In the genomic region with DNA sequence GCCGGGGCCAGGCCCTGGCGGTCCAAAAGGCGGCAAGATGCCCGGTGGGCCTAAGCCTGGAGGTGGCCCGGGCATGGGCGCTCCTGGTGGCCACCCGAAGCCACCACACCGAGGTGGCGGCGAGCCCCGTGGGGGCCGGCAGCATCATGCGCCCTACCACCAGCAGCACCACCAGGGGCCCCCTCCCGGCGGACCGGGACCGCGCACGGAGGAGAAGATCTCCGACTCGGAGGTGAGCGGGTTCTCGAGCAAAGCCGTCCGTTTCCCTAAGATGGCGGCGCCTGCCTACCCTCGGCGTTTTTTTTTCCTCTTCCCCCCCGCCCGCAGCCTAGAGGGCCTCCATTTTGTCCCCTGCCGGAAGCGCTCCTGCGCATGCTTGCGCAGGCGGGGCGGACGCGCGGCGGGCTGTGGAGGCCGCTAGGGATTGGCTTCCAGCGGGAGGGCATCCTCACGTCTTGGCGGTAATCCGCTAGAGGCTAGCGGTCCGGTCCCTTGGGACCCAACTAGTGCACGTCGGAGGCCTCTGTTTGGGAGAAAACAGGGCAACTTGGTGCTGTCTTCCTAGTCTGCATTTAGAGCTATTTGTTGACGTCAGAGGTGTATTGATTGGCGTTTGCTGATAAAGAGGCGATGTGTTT, we compare ENCODE assay signal across 8 mouse cellular contexts. TPM values are rescaled to one million over a fixed set of nuclear protein-coding genes. Genes with fewer than 3 reads are reported as not detected.
DNase-seq lines count a peak whose midpoint lies in the region; ATAC-seq and TF ChIP-seq lines count a peak whose summit lies in the region.

No protein-coding gene starts in this region.

- H3K4me1 ChIP-seq in MEL (ENCODE audit: control insufficient read depth in 1 of 2, insufficient read depth in 2 of 2, low read length in 2 of 2): peaks cover 2 to 16% of the 10 kb centered on the region in 2 experiments; a peak in 2 of 4 replicates
- H3K4me1 ChIP-seq in cerebellum, adult 2 months (ENCODE audit: control insufficient read depth, insufficient read depth, low read length): no peaks in the 10 kb centered on the region
- H3K4me1 ChIP-seq in lung, postnatal 0 days (ENCODE audit: insufficient read depth, low read depth, low read length): peaks cover 10% of the 10 kb centered on the region; the same call in 1 of the 2 replicates

- TF ChIP-seq RAD21 in MEL (IDR thresholded peaks at IDR 0.05; ENCODE audit: low read depth, low read length): no peak

- H3K79me2 ChIP-seq in MEL (ENCODE audit: control insufficient read depth, insufficient read depth, low read length, poor library complexity): peaks cover 56% of the 10 kb centered on the region

- no peaks in the 10 kb centered on the region for H3K27me3 ChIP-seq in MEL (ENCODE audit: control insufficient read depth in 1 of 2, insufficient read depth in 2 of 2, low read length in 2 of 2)
- H3K27me3 ChIP-seq in cerebellum, adult 2 months (ENCODE audit: control insufficient read depth, insufficient read depth, low read length): no peaks in the 10 kb centered on the region
- no peaks in the 10 kb centered on the region for H3K27me3 ChIP-seq in lung, postnatal 0 days (replicated peaks; ENCODE audit: insufficient read depth, low read length)

- H3K9me3 ChIP-seq in MEL (replicated peaks; ENCODE audit: insufficient read depth, low read length): no peaks in the 10 kb centered on the region
- no peaks in the 10 kb centered on the region for H3K9me3 ChIP-seq in lung, postnatal 0 days (ENCODE audit: low read length)

- H3K9ac ChIP-seq in MEL (ENCODE audit: control insufficient read depth, low read depth, low read length, poor library complexity, severe bottlenecking): peak overlapping the region; percentile 99
- peak overlapping the region; percentile 100 for H3K9ac ChIP-seq in lung, postnatal 0 days (replicated peaks; ENCODE audit: low read depth)

- H3K4me2 ChIP-seq in lung, postnatal 0 days (replicated peaks; ENCODE audit: low read depth, low read length): peak overlapping the region; percentile 61

- H3K4me3 ChIP-seq in MEL (ENCODE audit: control insufficient read depth in 1 of 2, insufficient read depth in 1 of 2, low read depth in 2 of 2, low read length in 2 of 2): peak overlapping the region; percentile 58 to 79
- H3K4me3 ChIP-seq in cerebellum, adult 2 months (replicated peaks; ENCODE audit: insufficient read depth, low read depth, low read length): peak overlapping the region; percentile 76
- H3K4me3 ChIP-seq in lung, postnatal 0 days (ENCODE audit: low read depth, low read length): peak overlapping the region; percentile 100

- peak; percentile 26 to 70; a peak in 2 of 4 replicates for TF ChIP-seq POLR2A in MEL (IDR thresholded peaks at IDR 0.05; ENCODE audit: control insufficient read depth in 1 of 2, insufficient read depth in 1 of 2, low read depth in 1 of 2, low read length in 2 of 2, poor library complexity in 1 of 2)
- peak; percentile 24; the same call in 1 of the 2 replicates for TF ChIP-seq POLR2A in cerebellum, adult 2 months (IDR thresholded peaks at IDR 0.05; ENCODE audit: borderline replicate concordance, insufficient read depth, low read length)

- H3K27ac ChIP-seq in MEL (ENCODE audit: control insufficient read depth, low read depth, low read length): peak overlapping the region; percentile 89
- peak overlapping the region; percentile 99 for H3K27ac ChIP-seq in cerebellum, adult 2 months (ENCODE audit: insufficient read depth, low read length)
- H3K27ac ChIP-seq in lung, postnatal 0 days (ENCODE audit: low read length): peak overlapping the region; percentile 96

- ATAC-seq in hematopoietic stem cell, adult 5-6 weeks (replicated peaks in 1 of 2; ENCODE audit: insufficient read depth in 1 of 2, low FRiP score in 2 of 2, low TSS enrichment in 1 of 2, low read depth in 1 of 2, poor library complexity in 2 of 2, severe bottlenecking in 2 of 2): peak; percentile 44 to 63
- ATAC-seq in lung, postnatal 0 days: peak; percentile 82

- TF ChIP-seq EP300 in MEL (IDR thresholded peaks at IDR 0.05; ENCODE audit: low read depth in 1 of 2, low read length in 2 of 2): 0 out of 4 replicates have a peak, but pooled peaks of 1 of the 2 experiments have one; percentile 8
- no peak for TF ChIP-seq EP300 in lung, postnatal 0 days (IDR thresholded peaks at IDR 0.05)

- peak; percentile 92 for DNase-seq in MEL (ENCODE audit: low read depth, low spot score)
- peak; percentile 88 to 90 for DNase-seq in cerebellum, adult 2 months
- peak; percentile 91 for DNase-seq in forelimb bud, embryonic 11.5 days (ENCODE audit: low read depth, low spot score)
- DNase-seq in layer of hippocampus, adult 9-11 months: peak; percentile 86
- peak; percentile 95 for DNase-seq in lung, postnatal 0 days (ENCODE audit: low spot score)
- DNase-seq in ovary, postnatal 14 days (ENCODE audit: low spot score): peak; percentile 65
- DNase-seq in thymus, postnatal 14 days: peak; percentile 91

- WGBS in cerebellum, adult 2 months: 1% methylated on average over 53 of the region's 53 CpGs
- WGBS in lung, postnatal 0 days: 3% methylated on average over 39 of the region's 53 CpGs

- peak in 1 of 3 experiments; percentile 12; a peak in 2 of 6 replicates for TF ChIP-seq CTCF in MEL (IDR thresholded peaks at IDR 0.05 in 2 of 3, conservative IDR thresholded peaks at IDR 0.05 in 1 of 3; ENCODE audit: control insufficient read depth in 1 of 3, insufficient read depth in 1 of 3, low read depth in 2 of 3, low read length in 3 of 3, poor library complexity in 1 of 3, severe bottlenecking in 1 of 3)
- 0 out of 2 replicates have a peak, but pooled peaks have one; percentile 14 for TF ChIP-seq CTCF in cerebellum, adult 2 months (IDR thresholded peaks at IDR 0.05; ENCODE audit: borderline replicate concordance, insufficient read depth, low read depth, low read length)
- TF ChIP-seq CTCF in lung, postnatal 0 days (IDR thresholded peaks at IDR 0.05): peak; percentile 64

- peaks cover 33 to 41% of the 10 kb centered on the region in 2 experiments for H3K36me3 ChIP-seq in MEL (ENCODE audit: control insufficient read depth in 1 of 2, insufficient read depth in 2 of 2, low read length in 2 of 2)
- peaks cover 19% of the 10 kb centered on the region; the same call in 1 of the 2 replicates for H3K36me3 ChIP-seq in lung, postnatal 0 days (ENCODE audit: insufficient read depth, low read length)

TF ChIP-seq in MEL, 35 proteins besides CTCF, POLR2A, EP300 and RAD21 (continues in another document):
- TF ChIP-seq MYB (IDR thresholded peaks at IDR 0.05; ENCODE audit: low read depth, low read length) (no peak), MAX (IDR thresholded peaks at IDR 0.05; ENCODE audit: low read length) (no peak), MYC (IDR thresholded peaks at IDR 0.05; ENCODE audit: low read depth, low read length) (peak; percentile 53; the same call in 1 of the 2 replicates), HCFC1 (IDR thresholded peaks at IDR 0.05; ENCODE audit: low read depth, low read length) (peak; percentile 80), CHD2 (IDR thresholded peaks at IDR 0.05; ENCODE audit: low read length) (no peak), POLR2AphosphoS2 (IDR thresholded peaks at IDR 0.05; ENCODE audit: low read length) (peak; percentile 61; the same call in 1 of the 2 replicates), NRF1 (IDR thresholded peaks at IDR 0.05; ENCODE audit: insufficient read depth, low read depth, low read length, poor library complexity, severe bottlenecking) (peak; percentile 96), GABPA (IDR thresholded peaks at IDR 0.05; ENCODE audit: low read depth, low read length) (no peak), ZMIZ1 (IDR thresholded peaks at IDR 0.05; ENCODE audit: low read depth, low read length) (0 out of 2 replicates have a peak, but pooled peaks have one; percentile 21), KAT2A (conservative IDR thresholded peaks at IDR 0.05; ENCODE audit: low read depth, low read length) (peak; percentile 16; the same call in 1 of the 2 replicates), JUND (IDR thresholded peaks at IDR 0.05; ENCODE audit: low read depth, low read length) (no peak), GATA1 (IDR thresholded peaks at IDR 0.05; ENCODE audit: low read depth, low read length) (peak; percentile 48; the same call in 1 of the 2 replicates), ELF1 (IDR thresholded peaks at IDR 0.05; ENCODE audit: low read depth, low read length) (peak; percentile 72), ETS1 (IDR thresholded peaks at IDR 0.05; ENCODE audit: low read depth, low read length) (0 out of 2 replicates have a peak, but pooled peaks have one; percentile 8), TAL1 (IDR thresholded peaks at IDR 0.05; ENCODE audit: low read length) (no peak), MAZ (IDR thresholded peaks at IDR 0.05; ENCODE audit: low read depth, low read length) (peak; percentile 87)

RNA-seq across cellular contexts. Expression of a gene that starts 1.0 kb away (rescaled TPM):
- total RNA-seq in MEL (2012; rRNA removed): 255 and 259 TPM in 2 replicates
- polyA plus RNA-seq in MEL (2012; ENCODE audit: insufficient read depth in 1 of 2, insufficient read length in 2 of 2, low read depth in 1 of 2, low replicate concordance in 2 of 2, missing spikeins in 1 of 2): 100 to 1,000 TPM; 100 to 366 TPM
- polyA plus RNA-seq in cerebellum, adult 2 months (2012; rRNA removed): 130 and 134 TPM in 2 replicates
- total RNA-seq in hematopoietic stem cell, adult 5-6 weeks (2017): 1,035 and 1,123 TPM in 2 replicates
- 51.1 and 63.3 TPM in 2 replicates for polyA plus RNA-seq in lung, postnatal 0 days (2015; fragmentation: Nextera tagmentation; extraction: Ambion mirVana)

RNA-seq across cellular contexts. Expression of a gene that starts 38.8 kb away (rescaled TPM):
- total RNA-seq in MEL (2012; rRNA removed): 17.3 and 17.6 TPM in 2 replicates
- 10 to 100 TPM in 1 of 2 experiments, not detected in 1; 13.2 TPM for polyA plus RNA-seq in MEL (2012; ENCODE audit: insufficient read depth in 1 of 2, insufficient read length in 2 of 2, low read depth in 1 of 2, low replicate concordance in 2 of 2, missing spikeins in 1 of 2)
- polyA plus RNA-seq in cerebellum, adult 2 months (2012; rRNA removed): 9.0 and 10.0 TPM in 2 replicates
- 21.9 and 28.0 TPM in 2 replicates for total RNA-seq in hematopoietic stem cell, adult 5-6 weeks (2017)
- polyA plus RNA-seq in lung, postnatal 0 days (2015; fragmentation: Nextera tagmentation; extraction: Ambion mirVana): 6.4 and 8.1 TPM in 2 replicates

RNA-seq across cellular contexts. Expression of a gene that starts 54.2 kb away (rescaled TPM):
- total RNA-seq in MEL (2012; rRNA removed): 14.9 and 16.8 TPM in 2 replicates
- 10 to 100 TPM; 23.6 to 71.1 TPM for polyA plus RNA-seq in MEL (2012; ENCODE audit: insufficient read depth in 1 of 2, insufficient read length in 2 of 2, low read depth in 1 of 2, low replicate concordance in 2 of 2, missing spikeins in 1 of 2)
- polyA plus RNA-seq in cerebellum, adult 2 months (2012; rRNA removed): 25.7 and 27.6 TPM in 2 replicates
- 60.9 and 107 TPM in 2 replicates for total RNA-seq in hematopoietic stem cell, adult 5-6 weeks (2017)
- polyA plus RNA-seq in lung, postnatal 0 days (2015; fragmentation: Nextera tagmentation; extraction: Ambion mirVana): 8.6 and 11.7 TPM in 2 replicates

RNA-seq across cellular contexts. Expression of a gene that starts 55.1 kb away (rescaled TPM):
- not detected in 2 replicates for total RNA-seq in MEL (2012; rRNA removed)
- polyA plus RNA-seq in MEL (2012; ENCODE audit: insufficient read depth in 1 of 2, insufficient read length in 2 of 2, low read depth in 1 of 2, low replicate concordance in 2 of 2, missing spikeins in 1 of 2): not detected
- 35.3 and 37.0 TPM in 2 replicates for polyA plus RNA-seq in cerebellum, adult 2 months (2012; rRNA removed)
- total RNA-seq in hematopoietic stem cell, adult 5-6 weeks (2017): 25.2 and 31.8 TPM in 2 replicates
- polyA plus RNA-seq in lung, postnatal 0 days (2015; fragmentation: Nextera tagmentation; extraction: Ambion mirVana): 5.8 and 9.2 TPM in 2 replicates

Comparison
In these comparisons a context has a peak if more than half of its experiments do, and no peak if none do; other contexts are left out.
1. Peak in every context shown above with its lines: DNase-seq, ATAC-seq, H3K4me3 ChIP-seq and H3K27ac ChIP-seq.